ENCODE assay signal across 12 mouse cellular contexts in genomic region chr19:56637035-56637683, GRCm38 (mm10).
DNase-seq lines count a peak whose midpoint lies in the region; ATAC-seq and TF ChIP-seq lines count a peak whose summit lies in the region.
"Had no signal": no experiment of that assay in that cellular context is flagged by ENCODE, and none has a peak within 500 bp of the region (broad histone marks: within the 10 kb centered on the region; RNA-seq: fewer than 3 reads in every experiment).

No protein-coding gene starts in this region.

- no peaks in the 10 kb centered on the region for H3K4me1 ChIP-seq in cerebellum, adult 2 months (ENCODE audit: control insufficient read depth, insufficient read depth, low read length)
- peaks cover 8% of the 10 kb centered on the region for H3K4me1 ChIP-seq in lung, adult 2 months (ENCODE audit: control insufficient read depth, insufficient read depth, low read length)
- peaks cover 5% of the 10 kb centered on the region; the same call in 1 of the 2 replicates for H3K4me1 ChIP-seq in stomach, embryonic 14.5 days (ENCODE audit: control insufficient read depth, insufficient read depth, low read length)
- H3K4me1 ChIP-seq in kidney, adult 2 months (ENCODE audit: control insufficient read depth, insufficient read depth, low read length), result no peaks in the 10 kb centered on the region
- H3K4me1 ChIP-seq: embryonic facial prominence, embryonic 15.5 days; limb, embryonic 15.5 days had no signal

- DNase-seq in cerebellum, adult 2 months, result peak; percentile 21 to 57
- peak; percentile 34 to 44 for DNase-seq in lung, adult 18-20 months
- no peak for DNase-seq in lung, adult 2 months
- peak; percentile 47 for DNase-seq in layer of hippocampus, adult 9-11 months
- DNase-seq in retina, postnatal 1 day, result no peak
- no peak for DNase-seq in kidney, adult 2 months
- DNase-seq: heart, adult 11 months; kidney, postnatal 36 days had no signal

- WGBS in cerebellum, adult 2 months, result 48% methylated on average over 12 of the region's 12 CpGs
- 26% methylated on average over 12 of the region's 12 CpGs for WGBS in lung, adult 2 months
- 59% methylated on average over 12 of the region's 12 CpGs for WGBS in stomach, embryonic 14.5 days
- WGBS in kidney, adult 2 months, result 68% methylated on average over 12 of the region's 12 CpGs

- no peaks in the 10 kb centered on the region for H3K36me3 ChIP-seq in stomach, embryonic 14.5 days (ENCODE audit: control insufficient read depth, insufficient read depth, low read length)
- H3K36me3 ChIP-seq in kidney, adult 2 months (ENCODE audit: control insufficient read depth, insufficient read depth, low read length), result no peaks in the 10 kb centered on the region
- H3K36me3 ChIP-seq: embryonic facial prominence, embryonic 15.5 days; limb, embryonic 15.5 days had no signal

- H3K27ac ChIP-seq in cerebellum, adult 2 months (ENCODE audit: insufficient read depth, low read length), result no peak overlapping the region
- no peak overlapping the region for H3K27ac ChIP-seq in stomach, embryonic 14.5 days (ENCODE audit: low read length)
- no peak overlapping the region for H3K27ac ChIP-seq in kidney, adult 2 months (ENCODE audit: insufficient read depth, low read depth, low read length)
- H3K27ac ChIP-seq: embryonic facial prominence, embryonic 15.5 days; limb, embryonic 15.5 days had no signal

- no peaks in the 10 kb centered on the region for H3K27me3 ChIP-seq in cerebellum, adult 2 months (ENCODE audit: control insufficient read depth, insufficient read depth, low read length)
- H3K27me3 ChIP-seq in stomach, embryonic 14.5 days (ENCODE audit: control insufficient read depth, insufficient read depth, low read length), result no peaks in the 10 kb centered on the region
- no peaks in the 10 kb centered on the region for H3K27me3 ChIP-seq in kidney, adult 2 months (replicated peaks; ENCODE audit: control insufficient read depth, insufficient read depth, low read length)
- H3K27me3 ChIP-seq: embryonic facial prominence, embryonic 15.5 days; limb, embryonic 15.5 days had no signal

- no peak overlapping the region for H3K9ac ChIP-seq in stomach, embryonic 14.5 days (replicated peaks; ENCODE audit: low read depth, low read length)
- H3K9ac ChIP-seq: embryonic facial prominence, embryonic 15.5 days; limb, embryonic 15.5 days had no signal

- no peak overlapping the region for H3K4me3 ChIP-seq in cerebellum, adult 2 months (replicated peaks; ENCODE audit: insufficient read depth, low read depth, low read length)
- no peak overlapping the region for H3K4me3 ChIP-seq in lung, adult 2 months (replicated peaks; ENCODE audit: extremely low read depth, low read depth, low read length)
- H3K4me3 ChIP-seq in stomach, embryonic 14.5 days (ENCODE audit: low read depth, low read length), result no peak overlapping the region
- no peak overlapping the region for H3K4me3 ChIP-seq in kidney, adult 2 months (ENCODE audit: insufficient read depth, low read depth, low read length)
- H3K4me3 ChIP-seq: embryonic facial prominence, embryonic 15.5 days; limb, embryonic 15.5 days had no signal

- no peak for TF ChIP-seq POLR2A in cerebellum, adult 2 months (IDR thresholded peaks at IDR 0.05; ENCODE audit: borderline replicate concordance, insufficient read depth, low read length)
- no peak for TF ChIP-seq POLR2A in lung, adult 2 months (IDR thresholded peaks at IDR 0.05; ENCODE audit: borderline replicate concordance, extremely low read depth, low read depth, low read length)
- no peak for TF ChIP-seq POLR2A in kidney, adult 2 months (IDR thresholded peaks at IDR 0.05; ENCODE audit: low read depth, low read length)

- ATAC-seq in cerebellum, adult (ENCODE audit: insufficient number of reproducible peaks, low FRiP score, low TSS enrichment), result no peak; the same call in 1 of the 2 replicates
- ATAC-seq in stomach, embryonic 14.5 days (ENCODE audit: insufficient number of reproducible peaks, insufficient read depth, low FRiP score, low read depth), result peak; percentile 77; the same call in 1 of the 2 replicates

- TF ChIP-seq CTCF in cerebellum, adult 2 months (IDR thresholded peaks at IDR 0.05; ENCODE audit: borderline replicate concordance, insufficient read depth, low read depth, low read length), result no peak
- TF ChIP-seq CTCF in lung, adult 2 months (IDR thresholded peaks at IDR 0.05; ENCODE audit: insufficient read depth, low read length), result no peak
- no peak for TF ChIP-seq CTCF in kidney, adult 2 months (conservative IDR thresholded peaks at IDR 0.05; ENCODE audit: insufficient read depth, insufficient read length, low read depth, low read length)

- no peak overlapping the region for H3K4me2 ChIP-seq in stomach, embryonic 14.5 days (replicated peaks; ENCODE audit: low read depth, low read length)
- H3K4me2 ChIP-seq: embryonic facial prominence, embryonic 15.5 days; limb, embryonic 15.5 days had no signal

- H3K9me3 ChIP-seq in stomach, embryonic 14.5 days (ENCODE audit: control insufficient read depth, low read depth, low read length), result no peaks in the 10 kb centered on the region
- H3K9me3 ChIP-seq: embryonic facial prominence, embryonic 15.5 days; limb, embryonic 15.5 days had no signal

Comparison
In these comparisons a context has a peak if more than half of its experiments do, and no peak if none do; other contexts are left out.
1. DNase-seq: peak in cerebellum, adult 2 months (2 of 2), lung, adult 18-20 months (2 of 2) and layer of hippocampus, adult 9-11 months (single experiment); none in lung, adult 2 months (single experiment), retina, postnatal 1 day (single experiment) and kidney, adult 2 months (single experiment).